Mouse (Mus musculus): ENCODE data around the gene Ngrn.
A peak's percentile ranks its signal among the peaks of the same experiment; 100 is the strongest.

Ngrn gene

GRCm38 (mm10) chr7:80264606-80265005 is 3.6 kb downstream of the Ngrn start:
- no peak for DNase-seq

GRCm38 (mm10) chr7:80267764-80268163 is 6.7 kb downstream of the Ngrn start:
- DNase-seq = no peak

DNA sequence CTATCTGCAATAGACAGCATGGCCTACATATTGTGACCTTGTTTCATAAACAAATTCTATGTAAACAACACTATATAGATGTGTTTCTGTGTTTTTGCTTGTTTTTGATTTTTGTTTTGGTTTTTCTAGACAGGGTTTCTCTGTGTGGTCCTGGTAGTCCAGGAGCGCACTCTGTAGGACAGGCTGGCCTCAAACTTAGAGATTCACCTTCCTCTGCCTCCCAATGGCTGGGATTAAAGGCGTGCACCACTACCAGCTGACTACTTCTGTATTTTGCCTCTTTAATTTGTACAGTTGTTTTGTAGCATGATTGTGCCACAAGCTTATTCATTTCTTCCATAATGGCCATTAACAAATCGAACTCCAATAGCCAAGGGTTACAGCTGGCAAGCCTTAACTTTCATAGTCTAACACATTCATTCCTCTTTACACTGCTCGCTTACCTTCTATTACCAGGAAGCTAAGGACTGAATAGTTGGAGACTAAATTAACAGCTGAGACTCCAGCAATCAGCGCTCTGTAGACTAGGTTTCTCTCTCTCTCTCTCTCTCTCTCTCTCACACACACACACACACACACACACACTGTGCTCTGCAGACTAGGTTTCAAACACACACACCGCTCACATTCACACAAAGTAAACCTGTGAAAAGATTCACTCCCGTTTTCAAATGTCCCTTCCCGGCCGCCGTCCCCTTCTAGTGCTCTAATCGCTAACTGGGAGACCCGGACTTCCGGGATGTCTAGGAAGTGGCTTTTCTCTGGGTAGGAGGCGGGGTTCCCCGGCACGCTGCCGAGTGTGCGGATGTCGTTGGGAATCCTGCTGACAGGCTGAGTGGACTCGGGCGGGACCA is 8.1 kb downstream of the Ngrn start, which contains the start of gene Vps33b:
Vps33b (plus strand) TSS at position 753 of the 854 bp plus-strand sequence.
- peak; percentile 99 for DNase-seq

GRCm38 (mm10) chr7:80269751-80270255 is 8.8 kb downstream of the Ngrn start:
- peak; percentile 71 for DNase-seq

- DNase-seq = no peak
Observed at GRCm38 (mm10) chr7:80273456-80273855, 12.4 kb downstream of the Ngrn start.

DNA sequence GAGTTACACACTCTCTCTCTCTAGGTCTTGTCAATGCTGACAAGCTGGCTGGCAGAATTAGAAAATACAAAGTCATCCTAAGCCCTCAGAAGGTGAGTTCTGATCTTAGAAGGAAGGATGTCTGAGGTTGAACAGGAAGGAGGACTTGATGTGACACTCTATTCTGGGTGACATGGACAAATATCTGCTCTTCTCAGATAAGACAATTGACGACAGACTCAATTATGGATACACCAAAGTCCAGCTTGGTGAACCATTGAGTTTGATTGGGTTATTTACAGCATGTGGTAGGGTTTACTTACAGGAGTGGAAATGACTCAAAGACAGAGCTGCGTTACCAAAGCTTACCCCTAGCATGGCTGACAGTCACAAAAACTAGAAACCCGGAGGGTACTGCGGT is 15.4 kb downstream of the Ngrn start:
- no peak for DNase-seq

GRCm38 (mm10) chr7:80280032-80280431 is 19.0 kb downstream of the Ngrn start:
- DNase-seq = no peak

DNA sequence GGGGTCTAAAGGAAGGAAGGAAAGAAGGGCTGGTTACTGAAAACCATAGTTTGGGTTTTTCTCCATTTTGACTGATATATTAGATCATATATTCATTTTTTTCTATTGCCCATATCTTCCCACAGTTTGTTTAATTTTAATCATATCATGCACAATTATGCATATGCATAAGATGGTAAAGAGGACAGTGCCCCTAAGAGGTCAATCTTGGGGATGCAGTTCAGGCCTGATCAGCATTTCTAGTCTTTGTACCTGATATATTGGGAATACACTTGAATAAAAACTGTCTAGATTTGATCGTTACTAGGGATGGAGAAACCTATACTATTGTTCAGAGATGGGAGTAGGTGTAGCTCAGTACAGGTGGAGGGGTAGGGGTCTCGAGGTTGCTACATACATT is 20.0 kb downstream of the Ngrn start:
- DNase-seq = no peak

GRCm38 (mm10) chr7:80281646-80282045 is 20.6 kb downstream of the Ngrn start:
- no peak for DNase-seq

- no peak for DNase-seq
Observed at GRCm38 (mm10) chr7:80283226-80283918, 22.4 kb downstream of the Ngrn start.

DNA sequence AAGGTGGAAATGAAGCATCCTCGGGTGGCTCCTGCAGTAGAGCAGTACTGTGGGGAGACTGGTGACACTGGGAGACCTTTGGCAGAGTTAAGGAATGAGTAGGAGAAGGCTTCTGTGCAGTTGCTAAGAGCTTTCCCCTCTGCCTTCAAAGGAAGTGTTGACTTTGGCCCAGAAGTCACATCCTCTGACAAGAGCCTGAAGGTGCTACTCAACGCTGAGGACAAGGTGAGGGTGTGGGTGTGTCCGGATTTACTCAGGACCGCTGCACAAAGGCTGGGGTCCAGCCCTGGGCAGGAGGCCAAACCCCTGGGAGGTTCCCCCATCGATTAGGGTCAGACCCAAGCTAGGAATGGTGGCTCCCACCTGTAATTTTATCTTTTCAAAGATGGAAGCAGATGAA is 23.4 kb downstream of the Ngrn start:
- DNase-seq = no peak

DNA sequence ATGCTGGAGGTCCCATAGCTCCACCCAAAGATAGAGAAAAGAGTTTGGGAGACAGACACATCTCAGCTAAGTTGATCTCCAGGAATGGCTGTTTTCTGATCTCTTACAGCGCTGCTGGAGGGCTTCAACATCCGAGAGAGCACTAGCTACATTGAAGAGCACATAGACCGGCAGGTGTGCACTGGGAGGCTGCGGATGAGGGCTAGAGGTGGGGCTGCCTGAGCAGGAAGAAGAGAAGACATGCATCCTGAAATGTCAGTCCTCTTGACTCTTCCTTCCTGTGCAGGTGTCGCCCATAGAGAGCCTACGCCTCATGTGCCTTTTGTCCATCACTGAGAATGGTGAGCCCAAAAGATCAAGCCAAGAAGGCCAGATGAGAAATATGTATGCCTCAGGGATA is 24.7 kb downstream of the Ngrn start:
- DNase-seq = no peak

DNA sequence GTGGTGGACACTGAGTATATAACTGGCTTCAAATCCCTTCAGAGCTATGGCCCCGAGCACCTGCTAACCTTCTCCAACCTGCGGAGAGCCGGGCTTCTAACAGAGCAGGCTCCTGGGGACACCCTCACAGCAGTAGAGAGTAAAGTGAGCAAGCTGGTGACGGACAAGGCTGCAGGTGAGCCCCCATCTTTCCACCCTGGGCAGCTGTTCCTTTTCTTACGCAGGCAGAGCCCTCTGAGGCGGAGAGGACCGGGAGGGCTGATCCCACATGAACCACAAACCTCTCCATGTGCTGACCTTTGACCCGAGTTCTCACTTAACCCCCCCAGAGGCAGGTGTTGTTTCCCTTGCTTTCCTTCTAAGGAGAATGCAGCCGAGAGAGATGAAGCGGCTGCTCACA is 26.7 kb downstream of the Ngrn start:
- no peak for DNase-seq

DNA sequence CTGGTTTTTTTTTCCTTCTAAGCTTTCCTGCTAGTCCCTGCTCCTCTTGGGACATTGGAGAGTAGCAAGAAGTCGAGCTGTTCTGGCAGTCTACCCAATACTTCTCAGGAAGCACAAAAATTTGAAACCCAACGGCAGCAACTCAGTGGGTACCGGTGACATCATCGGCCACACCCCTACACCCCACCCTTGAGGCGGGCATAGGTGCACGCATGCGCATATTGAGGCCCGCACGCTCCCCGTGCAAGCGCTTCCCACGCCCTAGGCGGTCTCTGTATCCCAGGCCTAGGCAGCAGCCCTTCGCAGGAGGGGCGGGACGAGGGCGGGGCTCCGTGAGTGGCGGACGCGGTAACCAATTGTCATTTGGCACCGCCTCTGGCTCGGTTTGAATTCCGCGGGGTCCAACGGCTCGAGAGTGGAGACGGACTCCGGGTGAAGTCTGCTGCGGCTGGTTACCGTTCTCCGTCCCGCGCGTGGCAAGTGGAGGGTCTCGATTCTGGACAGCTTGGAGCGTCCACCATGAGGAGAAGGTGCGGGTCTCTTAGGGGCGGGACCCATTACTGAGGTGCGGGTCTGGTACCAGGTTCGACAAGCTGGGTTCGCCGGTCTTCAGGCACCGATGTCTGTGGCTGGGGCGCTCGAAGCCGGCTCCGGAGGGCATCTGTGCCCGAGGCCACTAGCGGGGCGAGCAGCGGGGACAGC is 33.2 kb downstream of the Ngrn start, which contains the start of gene Prc1:
Prc1 (plus strand) TSS at position 389 of the 702 bp plus-strand sequence.
- DNase-seq = peak; percentile 98

DNA sequence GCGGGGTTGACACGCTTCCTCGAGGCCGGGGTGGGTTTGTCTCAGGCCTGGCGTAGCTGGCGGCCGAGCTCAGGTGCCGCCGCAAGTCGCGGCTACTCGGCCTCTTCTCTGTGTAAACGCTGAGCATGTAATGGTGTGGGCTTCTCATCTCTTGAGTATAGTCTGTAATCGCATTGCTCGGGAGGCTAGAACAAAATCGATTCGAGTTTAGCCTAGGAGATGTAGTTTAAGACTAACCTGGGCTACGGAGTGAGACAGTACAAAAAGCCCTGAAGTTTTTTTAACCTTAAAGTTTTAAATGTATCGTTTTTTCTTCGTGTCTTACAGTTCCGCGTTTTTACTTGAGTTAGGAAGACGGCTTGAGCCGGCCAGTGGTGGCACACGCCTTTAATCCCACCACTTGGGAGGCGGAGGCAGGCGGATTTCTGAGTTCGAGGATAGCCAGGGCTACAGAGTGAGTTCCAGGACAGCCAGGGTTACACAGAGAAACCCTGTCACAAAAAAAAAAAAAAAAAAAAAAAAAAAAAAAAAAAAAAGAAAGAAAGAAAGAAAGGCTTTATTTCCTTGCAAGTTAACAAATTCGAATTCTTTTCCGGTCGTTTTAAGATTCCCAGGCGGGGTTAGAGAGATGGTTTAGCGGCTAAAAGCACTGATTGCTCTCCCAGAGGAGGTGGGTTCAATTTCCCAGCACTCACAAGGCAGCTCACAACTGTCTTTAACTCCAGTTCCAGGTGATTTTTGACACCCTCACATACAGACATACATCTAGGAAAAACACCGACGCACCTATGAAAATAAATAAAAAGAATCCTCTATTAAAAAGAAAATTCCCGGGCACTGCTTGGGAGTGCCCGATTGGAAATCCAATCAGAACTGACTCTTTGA is 34.0 kb downstream of the Ngrn start:
- DNase-seq = no peak

DNA sequence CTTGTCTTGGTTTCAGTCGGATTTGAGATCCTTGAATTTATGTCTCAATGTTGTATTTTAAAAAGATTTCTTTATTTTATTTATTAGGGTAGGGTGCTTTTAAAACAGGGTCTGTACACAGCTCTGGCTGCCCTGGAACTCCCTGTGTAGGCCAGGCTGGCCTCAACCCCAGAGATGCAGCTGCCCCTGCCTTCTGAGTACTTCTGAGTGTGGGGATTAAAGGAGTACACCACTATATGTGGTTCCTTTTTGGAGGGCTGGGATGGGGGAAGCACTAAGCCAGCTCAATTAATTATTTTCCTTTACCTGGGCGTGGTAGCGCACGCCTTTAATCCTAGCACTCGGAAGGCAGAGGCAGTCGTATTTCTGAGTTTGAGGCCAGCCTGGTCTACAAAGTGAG is 35.4 kb downstream of the Ngrn start:
- no peak for DNase-seq

DNA sequence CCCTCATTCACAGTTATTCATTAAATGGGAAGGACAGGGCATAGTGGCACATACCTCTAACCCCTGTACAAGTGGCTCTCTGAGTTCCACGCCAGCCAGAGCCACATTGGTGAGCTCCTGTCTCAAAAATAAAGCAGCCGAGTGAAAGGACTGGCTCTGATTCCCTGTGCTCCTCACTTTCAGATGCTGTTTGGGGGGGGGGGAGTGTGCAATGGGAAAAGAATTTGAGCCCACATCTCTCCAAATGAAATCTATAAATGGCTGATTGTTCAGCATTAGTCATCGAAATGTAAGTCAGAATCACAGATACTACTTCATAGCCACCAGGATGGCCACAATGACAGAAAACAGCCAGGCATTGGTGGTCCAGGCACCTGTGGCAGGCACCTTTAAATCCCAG is 36.0 kb downstream of the Ngrn start:
- no peak for DNase-seq

DNA sequence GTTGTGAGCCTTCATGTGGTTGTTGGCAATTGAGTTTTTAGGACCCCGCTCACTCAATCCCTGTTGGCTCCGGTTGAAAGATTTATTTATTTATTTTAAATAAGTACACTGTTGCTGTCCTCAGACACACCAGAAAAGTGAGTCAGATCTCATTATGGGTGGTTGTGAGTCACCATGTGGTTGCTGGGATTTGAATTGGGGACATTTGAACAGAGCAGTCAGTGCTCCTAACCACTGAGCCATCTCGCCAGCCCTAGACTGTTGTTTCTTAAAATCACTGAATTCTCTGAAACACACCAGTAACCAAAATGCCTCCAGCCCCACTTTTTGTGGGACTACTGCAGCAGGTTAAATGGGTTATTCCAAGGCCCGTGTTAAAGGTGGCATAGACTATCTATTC is 37.7 kb downstream of the Ngrn start:
- DNase-seq = no peak

GRCm38 (mm10) chr7:80299568-80299967 is 38.6 kb downstream of the Ngrn start:
- DNase-seq = no peak

- no peak for DNase-seq
Observed at GRCm38 (mm10) chr7:80301522-80301921, 40.5 kb downstream of the Ngrn start.

- DNase-seq = no peak
Observed at GRCm38 (mm10) chr7:80307766-80308165, 46.8 kb downstream of the Ngrn start.

- no peak for DNase-seq
Observed at GRCm38 (mm10) chr7:80310771-80311170, 49.8 kb downstream of the Ngrn start.
